8 mouse cellular contexts compared by ENCODE assay signal in genomic region chr2:180257001-180257521, GRCm38 (mm10). TPM values are rescaled to one million over a fixed set of nuclear protein-coding genes. Genes with fewer than 3 reads are reported as not detected.
DNase-seq lines count a peak whose midpoint lies in the region; ATAC-seq lines count a peak whose summit lies in the region.

Gene Rps21, plus strand, starts transcription at chr2:180257377.

- peak; percentile 96 to 98 for DNase-seq in B cell, adult 2 months
- peak; percentile 100 for DNase-seq in brain, adult 2 months (ENCODE audit: low read depth, low spot score)
- peak; percentile 100 for DNase-seq in heart, embryonic 10.5 days (ENCODE audit: low spot score)
- DNase-seq in liver, result peak; percentile 97
- peak; percentile 95 to 97 for DNase-seq in spleen, postnatal 4 days (ENCODE audit: low spot score in 2 of 2)

- peak within 1 kb of the TSS; percentile 88 for H3K4me3 ChIP-seq in heart, embryonic 10.5 days
- peak within 1 kb of the TSS; percentile 86 for H3K4me3 ChIP-seq in kidney, embryonic 15.5 days (replicated peaks)

- H3K4me2 ChIP-seq in kidney, embryonic 15.5 days, result peak within 1 kb of the TSS; percentile 81

- H3K9ac ChIP-seq in kidney, embryonic 15.5 days, result peak within 1 kb of the TSS; percentile 87

- H3K4me1 ChIP-seq in heart, embryonic 10.5 days, result peaks cover 24% of the 10 kb centered on the region
- peaks cover 19% of the 10 kb centered on the region for H3K4me1 ChIP-seq in kidney, embryonic 15.5 days

- H3K36me3 ChIP-seq in heart, embryonic 10.5 days, result peaks cover 40% of the 10 kb centered on the region
- H3K36me3 ChIP-seq in kidney, embryonic 15.5 days, result peaks cover 42% of the 10 kb centered on the region

- ATAC-seq in erythroblast, adult 5-6 weeks (replicated peaks; ENCODE audit: low FRiP score, poor library complexity, severe bottlenecking), result peak; percentile 94
- peak; percentile 97 for ATAC-seq in kidney, embryonic 15.5 days (replicated peaks; ENCODE audit: low FRiP score)
- peak; percentile 95 for ATAC-seq in monocyte, adult 5-6 weeks (replicated peaks; ENCODE audit: insufficient number of reproducible peaks, low FRiP score, low TSS enrichment, poor library complexity, severe bottlenecking)

- H3K27ac ChIP-seq in heart, embryonic 10.5 days, result peak within 1 kb of the TSS; percentile 92
- peak within 1 kb of the TSS; percentile 96 for H3K27ac ChIP-seq in kidney, embryonic 15.5 days

- under 1% methylated on average over 38 of the region's 38 CpGs for whole genome bisulfite sequencing in heart, embryonic 10.5 days
- under 1% methylated on average over 38 of the region's 38 CpGs for WGBS in kidney, embryonic 15.5 days

- no peaks in the 10 kb centered on the region for H3K9me3 ChIP-seq in heart, embryonic 10.5 days
- H3K9me3 ChIP-seq in kidney, embryonic 15.5 days (replicated peaks), result no peaks in the 10 kb centered on the region

- no peaks in the 10 kb centered on the region for H3K27me3 ChIP-seq in heart, embryonic 10.5 days (ENCODE audit: insufficient read depth, poor library complexity, severe bottlenecking)
- no peaks in the 10 kb centered on the region for H3K27me3 ChIP-seq in kidney, embryonic 15.5 days

RNA-seq across cellular contexts. Expression of gene Rps21, which starts in this region (rescaled TPM):
- 363 and 447 TPM in 2 replicates for total RNA-seq in erythroblast, adult 5-6 weeks (2015; ENCODE audit: low replicate concordance)
- 275 and 320 TPM in 2 replicates for total RNA-seq in erythroblast, adult 5-6 weeks (2017; ENCODE audit: low replicate concordance)
- polyA plus RNA-seq in heart, embryonic 10.5 days (2016; fragmentation: Nextera tagmentation; extraction: Ambion mirVana), result 332 and 360 TPM in 2 replicates
- 637 and 713 TPM in 2 replicates for polyA plus RNA-seq in kidney, embryonic 15.5 days (2015; fragmentation: Nextera tagmentation; extraction: Ambion mirVana)
- total RNA-seq in monocyte, adult 5-6 weeks (2017), result 1,771 to 2,174 TPM (median 1,777 TPM) in 3 replicates

Comparison
In these comparisons a context has a peak if more than half of its experiments do, and no peak if none do; other contexts are left out.
1. Peak in every context shown above with its lines: DNase-seq, ATAC-seq, H3K4me3 ChIP-seq and H3K27ac ChIP-seq.